Mouse (Mus musculus) hindbrain, embryonic 13.5 days (tissue): ENCODE results near the gene Kif5a. TPM values are rescaled to one million over a fixed set of nuclear protein-coding genes. Genes with fewer than 3 reads are reported as not detected.

Experiments
- ATAC-seq: fragments of 200-750 bp; cut with Nextera tagmentation; 2 replicates; pipeline ENCODE4 v1.8.0; 2017; ENCODE audit warnings: moderate TSS enrichment; ENCODE audit not compliant: low FRiP score
- H3K27ac ChIP-seq: fragments of 300-500 bp; sonication (generic); 2 replicates; pipeline ENCODE4 v1.5.1; 2015; ENCODE audit warnings: inconsistent platforms, mild to moderate bottlenecking, moderate library complexity
- H3K27me3 ChIP-seq: fragments of 300-500 bp; sonication (generic); 2 replicates; pipeline ENCODE4 v1.6.1; 2015; ENCODE audit warnings: mild to moderate bottlenecking, inconsistent platforms
- H3K36me3 ChIP-seq: fragments of 300-500 bp; sonication (generic); 2 replicates; pipeline ENCODE4 v1.6.1; 2015; ENCODE audit warnings: mild to moderate bottlenecking, inconsistent platforms
- H3K4me1 ChIP-seq: fragments of 300-500 bp; sonication (generic); replicated peaks from 2 replicates; pipeline ENCODE4 v1.6.1; 2015; ENCODE audit warnings: inconsistent platforms
- H3K4me2 ChIP-seq: fragments of 300-500 bp; sonication (generic); 2 replicates; pipeline ENCODE4 v1.6.1; 2015; ENCODE audit warnings: inconsistent platforms, mild to moderate bottlenecking, moderate library complexity
- H3K4me3 ChIP-seq: fragments of 300-500 bp; sonication (generic); 2 replicates; pipeline ENCODE4 v1.5.1; 2015; ENCODE audit warnings: mild to moderate bottlenecking, inconsistent platforms
- H3K9ac ChIP-seq: fragments of 300-500 bp; sonication (generic); 2 replicates; pipeline ENCODE4 v1.6.1; 2015; ENCODE audit warnings: mild to moderate bottlenecking, inconsistent platforms
- H3K9me3 ChIP-seq: fragments of 300-500 bp; sonication (generic); 2 replicates; pipeline ENCODE4 v1.6.1; 2016; ENCODE audit warnings: inconsistent platforms
- WGBS: fragments of 180-500 bp; shearing (Covaris S2); methylation state at CpG from one replicate; pipeline ENCODE4 v1.1.7; 2015; 5-methylcytosine and 5-hydroxymethylcytosine counted together
- polyA plus RNA-seq: library from polyadenylated mRNA; unstranded; fragments of >200 nt; fragmentation: Nextera tagmentation; extraction: Ambion mirVana; gene quantifications from 2 replicates; pipeline ENCODE4 v1.2.1, GENCODE M21; 2015

Kif5a gene
- polyA plus RNA-seq, 1 experiment from 2014 or later = 86.3 TPM

DNA sequence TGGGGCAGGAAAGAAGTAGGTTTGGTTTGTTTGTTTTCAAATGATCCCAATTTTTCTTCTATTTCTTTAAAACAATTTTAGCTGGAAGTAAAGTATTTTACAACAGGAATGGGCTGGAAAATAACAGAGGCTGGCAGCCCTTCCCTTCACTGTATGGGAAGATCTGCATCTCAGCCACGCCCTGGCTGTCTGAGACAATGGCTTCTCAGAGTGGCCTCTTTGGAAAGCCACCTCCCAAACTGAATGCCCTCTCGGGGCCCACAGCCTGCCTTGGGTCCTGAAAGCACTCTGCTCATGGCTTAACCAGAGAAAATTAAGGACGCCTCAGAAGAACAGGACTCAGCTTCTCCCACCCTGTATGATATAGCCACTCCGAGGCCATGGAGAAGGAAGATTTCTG, 6.7 kb upstream of the Kif5a start:
- Histone ChIP-seq H3K9ac (peak overlapping the region; percentile 55), H3K36me3 (peaks cover 62% of the 10 kb centered on the region), H3K27ac (peak overlapping the region; percentile 37; the same call in 1 of the 2 replicates), H3K4me2 (no peak overlapping the region), H3K4me1 (peaks cover 50% of the 10 kb centered on the region), H3K27me3 (0 out of 2 replicates have a peak, but pooled peaks cover 2% of the 10 kb centered on the region), H3K4me3 (no peak overlapping the region), H3K9me3 (no peaks in the 10 kb centered on the region)
- 61% methylated on average over 4 of the region's 4 CpGs for WGBS
- ATAC-seq = no peak

DNA sequence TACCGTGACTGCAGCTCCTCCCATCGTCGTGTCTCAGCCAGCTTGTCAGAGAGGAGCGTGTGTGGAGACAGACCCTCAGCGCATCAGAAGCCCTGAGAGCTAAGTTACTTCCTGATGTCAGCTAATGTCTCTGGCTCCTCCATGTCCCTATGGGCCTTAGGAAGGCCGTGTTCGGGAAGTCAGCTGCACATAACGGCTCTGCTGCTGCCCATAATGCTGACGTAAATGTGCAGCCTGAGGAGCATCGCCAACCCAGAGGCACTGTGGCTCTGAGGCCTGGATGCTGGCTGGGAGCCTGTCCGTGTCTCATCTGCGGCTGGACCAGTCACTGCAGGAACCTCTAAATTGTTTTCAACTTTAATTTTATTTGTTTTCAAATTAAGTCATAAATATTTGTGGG, 5.9 kb upstream of the Kif5a start:
- Histone ChIP-seq H3K4me2 (peak overlapping the region; percentile 17), H3K27me3 (0 out of 2 replicates have a peak, but pooled peaks cover 4% of the 10 kb centered on the region), H3K4me3 (0 out of 2 replicates have a peak overlapping the region, but pooled peaks have one; percentile 7), H3K9me3 (no peaks in the 10 kb centered on the region), H3K36me3 (peaks cover 54% of the 10 kb centered on the region), H3K4me1 (peaks cover 50% of the 10 kb centered on the region), H3K9ac (peak overlapping the region; percentile 60), H3K27ac (peak overlapping the region; percentile 66; the same call in 1 of the 2 replicates)
- WGBS = 60% methylated on average over 12 of the region's 12 CpGs
- ATAC-seq = no peak

DNA sequence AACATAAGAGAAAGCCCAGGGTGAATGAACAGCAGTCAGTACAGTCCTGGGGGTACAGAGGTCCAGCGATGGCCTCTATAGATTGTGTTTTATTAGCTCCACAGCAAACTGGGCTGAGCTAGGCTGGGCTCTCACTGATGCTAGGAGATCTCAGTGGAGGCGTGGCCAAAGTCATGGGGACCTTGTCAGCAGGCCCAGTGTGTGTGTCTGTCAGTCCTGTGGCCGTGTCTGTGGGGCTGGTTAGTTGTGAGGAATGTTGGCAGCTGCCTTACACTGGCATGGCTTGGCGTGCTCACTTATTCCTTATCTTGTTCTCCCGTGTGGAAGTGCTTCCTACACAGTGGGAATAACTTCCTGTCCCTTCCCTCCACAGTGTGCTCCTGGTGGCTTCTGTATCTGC, 5.3 kb upstream of the Kif5a start:
- H3K4me3 ChIP-seq = no peak overlapping the region
- peaks cover 47% of the 10 kb centered on the region for H3K36me3 ChIP-seq
- no peaks in the 10 kb centered on the region for H3K9me3 ChIP-seq
- peaks cover 54% of the 10 kb centered on the region for H3K4me1 ChIP-seq
- peak overlapping the region; percentile 66 for H3K27ac ChIP-seq
- H3K4me2 ChIP-seq = peak overlapping the region; percentile 17; the same call in 1 of the 2 replicates
- no peak for ATAC-seq
- H3K27me3 ChIP-seq = 0 out of 2 replicates have a peak, but pooled peaks cover 4% of the 10 kb centered on the region
- WGBS = 80% methylated on average over 5 of the region's 5 CpGs
- H3K9ac ChIP-seq = peak overlapping the region; percentile 60

DNA sequence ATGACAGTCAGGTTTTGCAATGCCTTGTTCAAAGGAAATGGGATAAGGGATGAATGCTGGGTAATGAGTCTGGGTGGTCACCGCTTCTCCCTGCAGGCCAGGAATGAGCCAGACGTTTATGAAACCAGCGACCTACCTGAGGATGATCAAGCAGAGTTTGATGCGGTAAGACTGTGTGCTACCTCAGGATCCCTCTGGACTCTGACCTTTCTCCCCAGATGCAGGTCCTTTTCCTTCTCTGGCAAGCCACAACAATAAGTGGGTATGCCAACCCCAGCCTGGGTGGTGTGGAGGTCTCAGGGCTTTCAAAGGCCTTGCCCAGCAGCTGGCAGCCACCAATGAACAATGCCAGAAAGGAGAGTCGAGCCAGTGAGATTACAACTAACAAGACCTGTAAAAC, 4.2 kb upstream of the Kif5a start:
- peak overlapping the region; percentile 96 for H3K27ac ChIP-seq
- peaks cover 37% of the 10 kb centered on the region for H3K36me3 ChIP-seq
- H3K4me3 ChIP-seq = peak overlapping the region; percentile 96
- 0 out of 2 replicates have a peak, but pooled peaks cover 4% of the 10 kb centered on the region for H3K27me3 ChIP-seq
- H3K4me2 ChIP-seq = peak overlapping the region; percentile 78
- 70% methylated on average over 5 of the region's 5 CpGs for WGBS
- H3K9me3 ChIP-seq = no peaks in the 10 kb centered on the region
- peak overlapping the region; percentile 100 for H3K9ac ChIP-seq
- ATAC-seq = no peak
- H3K4me1 ChIP-seq = peaks cover 58% of the 10 kb centered on the region

DNA sequence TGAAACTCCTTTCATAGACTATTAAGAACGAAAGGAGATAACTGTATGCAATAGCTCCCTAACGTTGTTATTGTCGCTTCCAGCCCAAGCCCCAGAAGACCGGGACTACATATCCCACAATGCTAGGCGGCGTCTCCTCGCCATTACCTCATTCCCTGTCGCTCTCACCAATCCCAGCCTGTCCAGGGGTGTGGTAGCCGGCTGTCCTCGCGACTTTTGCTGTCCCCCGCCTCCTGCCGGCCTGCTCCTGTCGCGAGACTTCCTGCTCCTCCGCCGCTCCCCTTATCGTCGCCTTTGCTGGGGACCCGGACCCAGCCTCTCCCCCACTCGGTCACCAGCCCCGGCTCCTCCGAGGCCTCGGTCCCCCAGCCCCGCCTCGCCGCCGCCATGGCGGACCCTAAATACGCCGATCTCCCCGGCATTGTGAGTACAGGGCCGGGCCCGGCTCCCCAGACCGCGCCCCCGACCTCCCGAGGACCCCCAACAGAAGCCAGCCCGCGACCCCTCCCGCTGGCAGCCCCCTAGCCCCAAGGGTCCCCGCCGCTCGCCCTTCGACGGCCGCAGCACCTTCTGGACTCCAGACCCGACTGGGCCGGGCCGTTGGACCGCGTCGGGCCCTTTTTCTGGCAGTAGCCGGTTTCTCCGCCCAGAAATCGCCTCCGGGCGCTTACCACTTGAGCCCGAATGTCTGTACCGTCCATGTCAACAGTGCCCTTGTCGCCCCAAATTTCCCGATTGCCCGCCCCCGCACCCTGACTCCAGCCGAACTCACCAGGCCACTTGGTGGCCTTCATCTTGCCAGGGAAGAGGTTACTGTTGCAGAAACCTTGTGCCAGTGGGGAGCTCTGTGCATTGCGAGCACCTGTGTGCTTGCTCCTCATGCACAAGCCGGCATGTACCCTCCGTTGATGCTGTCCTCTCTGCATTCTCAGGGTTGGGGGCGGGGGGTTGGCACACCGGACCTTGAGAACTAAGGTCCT, 3.3 kb upstream of the Kif5a start, which contains the start of gene Dctn2:
Dctn2 (plus strand) TSS at position 257 of the 980 bp plus-strand sequence.
- no peaks in the 10 kb centered on the region for H3K9me3 ChIP-seq
- WGBS = 1% methylated on average over 67 of the region's 70 CpGs
- peak within 1 kb of the TSS; percentile 78 for H3K4me2 ChIP-seq
- H3K4me3 ChIP-seq = peak within 1 kb of the TSS; percentile 96
- ATAC-seq = peak; percentile 93
- H3K4me1 ChIP-seq = peaks cover 60% of the 10 kb centered on the region
- H3K9ac ChIP-seq = peak within 1 kb of the TSS; percentile 100
- H3K36me3 ChIP-seq = peaks cover 27% of the 10 kb centered on the region
- 0 out of 2 replicates have a peak, but pooled peaks cover 4% of the 10 kb centered on the region for H3K27me3 ChIP-seq
- peak within 1 kb of the TSS; percentile 96 for H3K27ac ChIP-seq

DNA sequence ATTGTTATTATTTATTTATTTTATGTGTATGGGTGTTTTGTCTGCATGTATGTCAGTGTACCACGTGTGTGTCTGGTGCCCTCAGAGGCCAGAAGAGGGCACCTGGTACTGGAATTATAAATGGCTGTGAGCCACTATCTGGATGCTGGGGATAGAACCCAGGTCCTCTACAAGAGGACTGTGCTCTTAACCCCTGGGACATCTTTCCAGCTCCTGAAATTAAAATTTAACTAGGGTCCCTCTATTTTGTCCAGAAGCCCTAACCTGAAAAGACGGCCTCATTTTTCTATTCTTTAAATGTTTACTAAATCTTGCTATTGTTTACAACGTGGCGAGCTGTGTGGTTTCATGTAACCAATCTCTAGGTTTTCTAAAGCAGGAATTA, 2.6 kb upstream of the Kif5a start:
- Histone ChIP-seq H3K27ac (peak overlapping the region; percentile 40; the same call in 1 of the 2 replicates), H3K4me1 (peaks cover 63% of the 10 kb centered on the region), H3K9ac (0 out of 2 replicates have a peak overlapping the region, but pooled peaks have one; percentile 100), H3K9me3 (no peaks in the 10 kb centered on the region), H3K4me2 (peak overlapping the region; percentile 35), H3K4me3 (peak overlapping the region; percentile 96), H3K36me3 (peaks cover 21% of the 10 kb centered on the region), H3K27me3 (0 out of 2 replicates have a peak, but pooled peaks cover 4% of the 10 kb centered on the region)
- WGBS = 33% methylated on average over 4 of the region's 4 CpGs
- ATAC-seq = 0 out of 2 replicates have a peak, but pooled peaks have one; percentile 27

DNA sequence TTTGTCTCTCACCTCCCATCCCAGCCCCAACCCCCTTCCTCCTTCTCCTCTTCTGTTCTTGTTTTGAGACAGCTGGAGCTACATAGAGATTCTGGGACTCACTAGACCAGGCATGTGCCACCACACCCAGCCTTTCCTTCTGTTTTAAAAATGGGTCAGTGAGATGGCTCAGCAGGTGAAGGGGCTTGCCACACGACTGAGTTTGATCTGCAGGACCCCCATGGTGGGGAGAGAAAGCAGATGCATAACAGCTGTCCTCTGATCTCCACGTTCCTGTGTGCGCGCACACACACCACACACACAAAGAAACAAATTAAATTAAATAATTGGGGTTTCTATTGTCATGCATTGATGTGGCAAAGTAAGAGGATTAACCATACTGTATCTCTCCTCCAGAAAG, 1.8 kb upstream of the Kif5a start:
- Histone ChIP-seq H3K9me3 (no peaks in the 10 kb centered on the region), H3K4me1 (peaks cover 63% of the 10 kb centered on the region)
- 69% methylated on average over 4 of the region's 4 CpGs for WGBS

DNA sequence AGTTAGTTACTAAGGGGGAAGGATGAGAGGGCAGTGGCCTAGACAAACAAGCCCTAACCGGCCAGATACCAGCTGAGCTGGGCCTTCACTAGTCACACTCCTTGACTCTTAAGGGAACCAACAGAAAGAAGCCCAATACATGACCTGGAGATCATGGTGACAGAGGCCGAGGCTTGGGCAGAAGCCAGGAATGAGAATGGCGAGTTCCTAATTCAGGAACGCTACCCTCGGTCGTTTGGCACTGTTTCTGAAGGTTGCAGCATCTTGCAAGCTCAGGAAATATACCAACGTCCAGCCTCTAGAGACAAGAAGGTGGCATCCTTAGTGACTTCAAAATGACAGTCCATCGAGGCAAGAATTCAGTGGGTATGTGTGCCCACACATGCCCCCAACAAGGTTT, 1.2 kb upstream of the Kif5a start:
- 80% methylated on average over 8 of the region's 8 CpGs for WGBS
- no peaks in the 10 kb centered on the region for H3K9me3 ChIP-seq
- H3K36me3 ChIP-seq = peaks cover 13% of the 10 kb centered on the region
- no peak overlapping the region for H3K9ac ChIP-seq
- no peak overlapping the region for H3K27ac ChIP-seq
- H3K27me3 ChIP-seq = 0 out of 2 replicates have a peak, but pooled peaks cover 4% of the 10 kb centered on the region
- no peak overlapping the region for H3K4me3 ChIP-seq
- no peak overlapping the region for H3K4me2 ChIP-seq
- H3K4me1 ChIP-seq = peaks cover 64% of the 10 kb centered on the region
- ATAC-seq = no peak

More for the DNA sequence above, 1.8 kb upstream of the Kif5a start:
- H3K36me3 ChIP-seq = peaks cover 14% of the 10 kb centered on the region
- H3K27ac ChIP-seq = no peak overlapping the region
- H3K4me2 ChIP-seq = no peak overlapping the region
- no peak overlapping the region for H3K4me3 ChIP-seq
- 0 out of 2 replicates have a peak, but pooled peaks cover 4% of the 10 kb centered on the region for H3K27me3 ChIP-seq
- ATAC-seq = no peak
- no peak overlapping the region for H3K9ac ChIP-seq

DNA sequence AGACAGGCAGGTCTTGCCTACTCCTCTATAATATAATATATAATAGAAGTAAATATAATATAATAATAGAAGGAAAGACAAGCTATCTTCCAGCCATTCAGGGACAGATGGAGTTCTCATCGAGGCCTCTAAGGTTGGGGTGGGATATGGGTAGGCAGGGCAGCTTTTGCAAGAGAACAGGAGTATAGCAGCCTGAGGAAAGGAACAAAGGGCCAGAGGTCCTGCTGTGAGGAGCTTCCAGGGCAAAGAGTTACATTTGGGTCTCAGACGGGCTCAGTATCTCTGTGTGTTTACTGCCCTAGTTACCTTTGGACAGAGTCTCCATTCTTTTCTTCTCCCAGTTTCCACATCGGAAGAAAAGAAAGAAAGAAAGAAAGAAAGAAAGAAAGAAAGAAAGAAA, 483 bp upstream of the Kif5a start:
- H3K4me1 ChIP-seq = peaks cover 64% of the 10 kb centered on the region
- H3K4me2 ChIP-seq = peak overlapping the region; percentile 89
- H3K9me3 ChIP-seq = no peaks in the 10 kb centered on the region
- peak overlapping the region; percentile 96 for H3K27ac ChIP-seq
- ATAC-seq = no peak
- H3K27me3 ChIP-seq = 0 out of 2 replicates have a peak, but pooled peaks cover 4% of the 10 kb centered on the region
- peak overlapping the region; percentile 70 for H3K4me3 ChIP-seq
- peaks cover 6% of the 10 kb centered on the region; the same call in 1 of the 2 replicates for H3K36me3 ChIP-seq
- WGBS = 49% methylated on average over 3 of the region's 3 CpGs
- peak overlapping the region; percentile 93; the same call in 1 of the 2 replicates for H3K9ac ChIP-seq

DNA sequence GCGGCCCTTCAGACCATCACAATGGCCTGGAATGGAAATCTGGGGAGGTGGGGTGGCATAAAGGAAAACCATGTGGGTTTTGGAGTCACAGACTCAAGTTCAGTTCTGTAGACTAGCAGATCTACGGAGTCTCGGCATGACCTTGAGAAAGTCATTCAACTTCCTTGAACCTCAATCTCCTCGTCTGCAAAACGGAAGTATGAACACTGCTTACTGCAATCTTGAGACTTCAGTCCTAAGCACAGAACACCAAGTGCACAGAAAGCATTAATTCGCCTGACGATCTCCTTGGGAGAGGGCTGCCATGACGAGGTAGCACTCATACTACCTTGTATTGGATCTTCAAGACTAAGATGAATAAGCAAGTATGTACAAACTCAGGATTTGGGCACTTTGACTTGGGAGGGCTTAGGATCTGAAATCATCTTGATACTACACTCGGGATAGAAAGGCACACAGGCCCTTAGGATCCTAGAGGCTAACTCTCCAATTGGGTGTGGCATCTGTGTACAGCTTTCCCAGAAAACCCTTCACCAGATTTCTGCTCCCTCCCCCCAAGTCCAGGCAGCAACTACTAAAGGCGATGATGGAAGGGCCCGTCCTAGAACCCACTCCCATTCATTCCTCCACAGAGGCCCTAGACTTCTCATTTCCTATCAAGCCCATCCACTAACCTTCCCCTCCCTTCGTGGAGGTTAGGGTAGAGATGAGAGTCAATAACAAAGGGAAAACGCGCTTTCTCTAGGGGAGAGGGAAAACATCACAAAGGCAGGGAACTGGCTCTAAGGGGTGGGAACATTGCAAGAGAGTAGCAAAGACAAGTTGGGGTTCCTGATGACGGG, 1.2 kb downstream of the Kif5a start:
- peak overlapping the region; percentile 96 for H3K27ac ChIP-seq
- peak overlapping the region; percentile 93 for H3K9ac ChIP-seq
- H3K4me2 ChIP-seq = peak overlapping the region; percentile 89
- peaks cover 8% of the 10 kb centered on the region for H3K36me3 ChIP-seq
- 0 out of 2 replicates have a peak, but pooled peaks cover 4% of the 10 kb centered on the region for H3K27me3 ChIP-seq
- 55% methylated on average over 15 of the region's 15 CpGs for WGBS
- H3K4me3 ChIP-seq = peak overlapping the region; percentile 70
- H3K4me1 ChIP-seq = peaks cover 64% of the 10 kb centered on the region
- ATAC-seq = no peak
- H3K9me3 ChIP-seq = no peaks in the 10 kb centered on the region

DNA sequence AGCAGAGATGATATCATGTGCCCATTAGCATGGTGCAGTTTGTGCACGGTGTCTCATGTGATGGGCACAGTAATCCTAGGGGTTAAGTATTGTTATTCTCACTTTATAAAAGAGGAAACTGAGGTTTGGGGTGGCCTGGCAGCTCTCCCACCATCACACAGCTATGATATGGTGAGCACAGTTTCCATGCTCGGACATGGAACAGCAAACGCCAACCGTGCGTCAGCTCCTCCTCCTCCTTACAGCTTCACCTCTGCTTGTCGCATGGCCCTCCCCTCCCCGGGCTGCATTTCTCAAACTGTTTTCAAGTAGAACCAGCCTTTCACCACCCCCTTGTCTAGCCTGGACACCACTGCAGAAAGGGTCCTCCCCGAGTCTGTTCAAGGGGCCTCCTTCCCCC, 4.7 kb downstream of the Kif5a start:
- H3K9me3 ChIP-seq = no peaks in the 10 kb centered on the region
- no peak overlapping the region for H3K27ac ChIP-seq
- no peak for ATAC-seq
- H3K36me3 ChIP-seq = peaks cover 15% of the 10 kb centered on the region
- peak overlapping the region; percentile 70 for H3K4me3 ChIP-seq
- 79% methylated on average over 8 of the region's 8 CpGs for WGBS
- peak overlapping the region; percentile 93 for H3K9ac ChIP-seq
- no peaks in the 10 kb centered on the region for H3K27me3 ChIP-seq
- peak overlapping the region; percentile 89 for H3K4me2 ChIP-seq
- peaks cover 73% of the 10 kb centered on the region for H3K4me1 ChIP-seq
